Comparison of ENCODE assay signal across 15 mouse cellular contexts in genomic region chr7:95350804-95351199, GRCm38 (mm10).
"Had no signal": no experiment of that assay in that cellular context is flagged by ENCODE, and none has a peak within 500 bp of the region (broad histone marks: within the 10 kb centered on the region; RNA-seq: fewer than 3 reads in every experiment).

No protein-coding gene starts in this region.

- H3K4me1 ChIP-seq: limb, embryonic 15.5 days; liver, embryonic 12.5 days; neural tube, embryonic 15.5 days had no signal

- DNase-seq: kidney, adult 11 months; kidney, adult 9 months; kidney, postnatal 36 days; left cerebral cortex, postnatal 4 days; lung, embryonic 14.5 days; lung, postnatal 10 days; lung, postnatal 4 days; right cerebral cortex, adult 18-20 months; right cerebral cortex, postnatal 25 days; thymus, postnatal 4 days had no signal

- H3K36me3 ChIP-seq: limb, embryonic 15.5 days; liver, embryonic 12.5 days; neural tube, embryonic 15.5 days had no signal

- H3K4me3 ChIP-seq: limb, embryonic 15.5 days; liver, embryonic 12.5 days; myocyte; neural tube, embryonic 15.5 days had no signal

- H3K4me2 ChIP-seq: limb, embryonic 15.5 days; liver, embryonic 12.5 days; lung, embryonic 14.5 days; neural tube, embryonic 15.5 days had no signal

- H3K27me3 ChIP-seq: limb, embryonic 15.5 days; liver, embryonic 12.5 days; neural tube, embryonic 15.5 days had no signal

- H3K9me3 ChIP-seq: limb, embryonic 15.5 days; liver, embryonic 12.5 days; neural tube, embryonic 15.5 days had no signal

- ATAC-seq: liver, embryonic 12.5 days had no signal

- H3K9ac ChIP-seq: limb, embryonic 15.5 days; liver, embryonic 12.5 days; lung, embryonic 14.5 days; neural tube, embryonic 15.5 days had no signal

- H3K27ac ChIP-seq: kidney, postnatal 0 days; limb, embryonic 15.5 days; liver, embryonic 12.5 days; neural tube, embryonic 15.5 days had no signal
